Mouse (Mus musculus): ENCODE measurements around the gene Tnk1. TPM values are rescaled to one million over a fixed set of nuclear protein-coding genes. Genes with fewer than 3 reads are reported as not detected.

Gene Tnk1
- total and polyA plus RNA-seq, 3 experiments, result 0.25 to 0.35 TPM; not detected in 1

DNA sequence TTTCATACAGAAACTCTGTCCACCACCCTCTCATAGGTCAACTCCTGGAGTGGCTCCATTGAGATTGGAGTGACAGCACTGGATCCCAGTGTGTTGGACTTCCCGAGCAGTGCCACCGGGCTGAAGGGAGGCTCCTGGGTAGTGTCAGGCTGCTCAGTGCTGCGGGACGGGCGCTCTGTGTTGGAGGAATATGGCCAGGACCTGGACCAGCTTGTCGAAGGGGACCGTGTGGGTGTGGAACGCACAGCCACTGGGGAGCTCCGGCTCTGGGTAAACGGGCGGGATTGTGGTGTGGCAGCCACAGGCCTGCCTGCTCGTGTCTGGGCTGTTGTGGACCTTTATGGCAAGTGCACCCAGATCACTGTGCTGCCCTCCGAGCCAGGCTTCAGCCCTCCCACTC is 44.4 kb upstream of the Tnk1 start:
- Histone ChIP-seq H3K36me3 (ENCODE audit: control insufficient read depth in 1 of 2, insufficient read depth in 2 of 2, low read length in 2 of 2) (peaks cover 3 to 12% of the 10 kb centered on the region in 2 experiments; a peak in 2 of 4 replicates), H3K4me1 (ENCODE audit: control insufficient read depth in 1 of 2, insufficient read depth in 2 of 2, low read length in 2 of 2) (peaks cover 0 to 12% of the 10 kb centered on the region in 2 experiments; a peak in 2 of 4 replicates), H3K9me3 (replicated peaks; ENCODE audit: insufficient read depth, low read length) (no peaks in the 10 kb centered on the region), H3K9ac (ENCODE audit: control insufficient read depth, low read depth, low read length, poor library complexity, severe bottlenecking) (peak overlapping the region; percentile 81), H3K4me3 (ENCODE audit: control insufficient read depth in 1 of 2, insufficient read depth in 1 of 2, low read depth in 2 of 2, low read length in 2 of 2) (peak overlapping the region; percentile 58 to 77), H3K27me3 (ENCODE audit: control insufficient read depth in 1 of 2, insufficient read depth in 2 of 2, low read length in 2 of 2) (no peaks in the 10 kb centered on the region), H3K79me2 (ENCODE audit: control insufficient read depth, insufficient read depth, low read length, poor library complexity) (peaks cover 18% of the 10 kb centered on the region), H3K27ac (ENCODE audit: control insufficient read depth, low read depth, low read length) (no peak overlapping the region)
- DNase-seq (ENCODE audit: low read depth, low spot score), result no peak
- no peak for TF ChIP-seq MEF2A (IDR thresholded peaks at IDR 0.05; ENCODE audit: extremely low read depth, insufficient replicate concordance, low read depth, low read length, poor library complexity, severe bottlenecking)
- TF ChIP-seq ETS1 (IDR thresholded peaks at IDR 0.05; ENCODE audit: low read depth, low read length), result no peak
- no peak for TF ChIP-seq ELF1 (IDR thresholded peaks at IDR 0.05; ENCODE audit: low read depth, low read length)
- TF ChIP-seq E2F4 (IDR thresholded peaks at IDR 0.05; ENCODE audit: borderline replicate concordance, low read depth, low read length), result no peak
- no peak for TF ChIP-seq USF1 (IDR thresholded peaks at IDR 0.05; ENCODE audit: low read depth, low read length)
- no peak for TF ChIP-seq MYB (IDR thresholded peaks at IDR 0.05; ENCODE audit: low read depth, low read length)

DNA sequence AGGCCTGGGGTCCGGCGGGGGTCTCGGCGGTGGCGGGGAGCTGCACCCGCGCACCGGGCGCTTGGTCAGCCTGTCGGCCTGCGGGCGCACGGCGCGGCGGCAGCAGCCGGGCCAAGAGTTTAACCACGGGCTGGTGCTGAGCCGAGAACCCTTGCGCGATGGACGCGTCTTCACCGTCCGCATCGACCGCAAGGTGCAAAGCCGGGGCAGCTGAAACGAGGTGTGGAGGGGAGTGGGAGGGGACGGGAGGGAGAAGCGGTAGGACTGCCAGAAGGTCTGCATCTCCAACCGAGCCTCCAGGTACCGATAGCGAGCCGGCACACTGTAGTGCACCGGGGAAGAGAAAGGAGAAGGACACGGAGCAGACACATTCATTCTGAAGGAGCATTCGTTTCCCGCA is 43.5 kb upstream of the Tnk1 start:
- peak; percentile 63 for DNase-seq (ENCODE audit: low read depth, low spot score)
- Histone ChIP-seq H3K9me3 (replicated peaks; ENCODE audit: insufficient read depth, low read length) (no peaks in the 10 kb centered on the region), H3K9ac (ENCODE audit: control insufficient read depth, low read depth, low read length, poor library complexity, severe bottlenecking) (peak overlapping the region; percentile 81), H3K36me3 (ENCODE audit: control insufficient read depth in 1 of 2, insufficient read depth in 2 of 2, low read length in 2 of 2) (peaks cover 3 to 6% of the 10 kb centered on the region in 2 experiments; a peak in 2 of 4 replicates), H3K27ac (ENCODE audit: control insufficient read depth, low read depth, low read length) (peak overlapping the region; percentile 48), H3K27me3 (ENCODE audit: control insufficient read depth in 1 of 2, insufficient read depth in 2 of 2, low read length in 2 of 2) (no peaks in the 10 kb centered on the region), H3K79me2 (ENCODE audit: control insufficient read depth, insufficient read depth, low read length, poor library complexity) (peaks cover 18% of the 10 kb centered on the region), H3K4me3 (ENCODE audit: control insufficient read depth in 1 of 2, insufficient read depth in 1 of 2, low read depth in 2 of 2, low read length in 2 of 2) (peak overlapping the region; percentile 58 to 77), H3K4me1 (ENCODE audit: control insufficient read depth in 1 of 2, insufficient read depth in 2 of 2, low read length in 2 of 2) (peaks cover 0 to 12% of the 10 kb centered on the region in 2 experiments; a peak in 2 of 4 replicates)
- TF ChIP-seq ZKSCAN1 (IDR thresholded peaks at IDR 0.05; ENCODE audit: low read depth, low read length), result no peak
- peak in 1 of 2 experiments; percentile 31; a peak in 1 of 4 replicates for TF ChIP-seq POLR2A (IDR thresholded peaks at IDR 0.05; ENCODE audit: control insufficient read depth in 1 of 2, insufficient read depth in 1 of 2, low read depth in 1 of 2, low read length in 2 of 2, poor library complexity in 1 of 2)
- TF ChIP-seq MYB (IDR thresholded peaks at IDR 0.05; ENCODE audit: low read depth, low read length), result no peak
- no peak for TF ChIP-seq ELF1 (IDR thresholded peaks at IDR 0.05; ENCODE audit: low read depth, low read length)
- TF ChIP-seq TCF12 (IDR thresholded peaks at IDR 0.05; ENCODE audit: low read depth, low read length), result no peak
- TF ChIP-seq POLR2AphosphoS5 (IDR thresholded peaks at IDR 0.05; ENCODE audit: borderline replicate concordance, low read depth, low read length), result no peak
- TF ChIP-seq USF2 (IDR thresholded peaks at IDR 0.05; ENCODE audit: borderline replicate concordance in 1 of 2, insufficient read depth in 1 of 2, low read depth in 1 of 2, low read length in 2 of 2), result no peak

- H3K9me3 ChIP-seq (replicated peaks; ENCODE audit: insufficient read depth, low read length), result no peaks in the 10 kb centered on the region
- H3K27ac ChIP-seq (ENCODE audit: control insufficient read depth, low read depth, low read length), result peak overlapping the region; percentile 95
- peak; percentile 100 for DNase-seq (ENCODE audit: low read depth, low spot score)
- peaks cover 0 to 12% of the 10 kb centered on the region in 2 experiments; a peak in 2 of 4 replicates for H3K4me1 ChIP-seq (ENCODE audit: control insufficient read depth in 1 of 2, insufficient read depth in 2 of 2, low read length in 2 of 2)
- peaks cover 3 to 5% of the 10 kb centered on the region in 2 experiments; a peak in 2 of 4 replicates for H3K36me3 ChIP-seq (ENCODE audit: control insufficient read depth in 1 of 2, insufficient read depth in 2 of 2, low read length in 2 of 2)
- H3K79me2 ChIP-seq (ENCODE audit: control insufficient read depth, insufficient read depth, low read length, poor library complexity), result peaks cover 18% of the 10 kb centered on the region
- H3K9ac ChIP-seq (ENCODE audit: control insufficient read depth, low read depth, low read length, poor library complexity, severe bottlenecking), result peak overlapping the region; percentile 81
- H3K4me3 ChIP-seq (ENCODE audit: control insufficient read depth in 1 of 2, insufficient read depth in 1 of 2, low read depth in 2 of 2, low read length in 2 of 2), result peak overlapping the region; percentile 58 to 77
- H3K27me3 ChIP-seq (ENCODE audit: control insufficient read depth in 1 of 2, insufficient read depth in 2 of 2, low read length in 2 of 2), result no peaks in the 10 kb centered on the region
- peak; percentile 85 for TF ChIP-seq E2F4 (IDR thresholded peaks at IDR 0.05; ENCODE audit: borderline replicate concordance, low read depth, low read length)
- peak; percentile 60 for TF ChIP-seq TCF12 (IDR thresholded peaks at IDR 0.05; ENCODE audit: low read depth, low read length)
- TF ChIP-seq ZNF384 (IDR thresholded peaks at IDR 0.05; ENCODE audit: low read depth, low read length), result no peak
- peak; percentile 44; the same call in 1 of the 2 replicates for TF ChIP-seq GABPA (IDR thresholded peaks at IDR 0.05; ENCODE audit: low read depth, low read length)
- 0 out of 2 replicates have a peak, but pooled peaks have one; percentile 16 for TF ChIP-seq CHD2 (IDR thresholded peaks at IDR 0.05; ENCODE audit: low read length)
- peak; percentile 66; the same call in 1 of the 2 replicates for TF ChIP-seq TBP (IDR thresholded peaks at IDR 0.05; ENCODE audit: low read depth, low read length)
- TF ChIP-seq ELF1 (IDR thresholded peaks at IDR 0.05; ENCODE audit: low read depth, low read length), result peak; percentile 93
- no peak for TF ChIP-seq BHLHE40 (IDR thresholded peaks at IDR 0.05; ENCODE audit: borderline replicate concordance, low read depth, low read length)
- TF ChIP-seq MAX (IDR thresholded peaks at IDR 0.05; ENCODE audit: low read length), result peak; percentile 88
- TF ChIP-seq CTCF (IDR thresholded peaks at IDR 0.05 in 2 of 3, conservative IDR thresholded peaks at IDR 0.05 in 1 of 3; ENCODE audit: control insufficient read depth in 1 of 3, insufficient read depth in 1 of 3, low read depth in 2 of 3, low read length in 3 of 3, poor library complexity in 1 of 3, severe bottlenecking in 1 of 3), result no peak
- TF ChIP-seq CHD1 (IDR thresholded peaks at IDR 0.05; ENCODE audit: low read depth, low read length), result peak; percentile 84; the same call in 1 of the 2 replicates
- TF ChIP-seq JUND (IDR thresholded peaks at IDR 0.05; ENCODE audit: low read depth, low read length), result no peak; the same call in 1 of the 2 replicates
- no peak for TF ChIP-seq ZC3H11A (IDR thresholded peaks at IDR 0.05; ENCODE audit: low read depth, low read length)
- TF ChIP-seq MXI1 (IDR thresholded peaks at IDR 0.05; ENCODE audit: low read depth, low read length), result peak; percentile 89
- peak; percentile 74; the same call in 1 of the 2 replicates for TF ChIP-seq MYC (IDR thresholded peaks at IDR 0.05; ENCODE audit: low read depth, low read length)
Observed at GRCm38 (mm10) chr11:69901406-69901846, 42.9 kb upstream of the Tnk1 start.

All from MEL (cell line).